Mouse (Mus musculus) midbrain, embryonic 16.5 days (tissue): ENCODE measurements around the gene Ppfibp1. TPM values are rescaled to one million over a fixed set of nuclear protein-coding genes. Genes with fewer than 3 reads are reported as not detected.

Experiments used
- ATAC-seq: fragments of 200-750 bp; cut with Nextera tagmentation; 2 replicates; pipeline ENCODE4 v1.8.0; 2017; ENCODE audit warnings: moderate TSS enrichment
- H3K27ac ChIP-seq: fragments of 300-500 bp; sonication (generic); 2 replicates; pipeline ENCODE4 v1.5.1; 2014; ENCODE audit warnings: mild to moderate bottlenecking, low read length, mixed read lengths
- H3K27me3 ChIP-seq: fragments of 300-500 bp; sonication (generic); 2 replicates; pipeline ENCODE4 v1.6.1; 2014; ENCODE audit warnings: low read depth, low read length, mixed read lengths; ENCODE audit not compliant: control insufficient read depth, insufficient read depth
- H3K36me3 ChIP-seq: fragments of 300-500 bp; sonication (generic); 2 replicates; pipeline ENCODE4 v1.6.1; 2014; ENCODE audit warnings: mild to moderate bottlenecking, low read length, moderate library complexity, mixed read lengths; ENCODE audit not compliant: control insufficient read depth, insufficient read depth
- H3K4me1 ChIP-seq: fragments of 300-500 bp; sonication (generic); 2 replicates; pipeline ENCODE4 v1.6.1; 2014; ENCODE audit warnings: mild to moderate bottlenecking, low read length, mixed read lengths; ENCODE audit not compliant: control insufficient read depth, insufficient read depth
- H3K4me2 ChIP-seq: fragments of 300-500 bp; sonication (generic); 2 replicates; pipeline ENCODE4 v1.6.1; 2014; ENCODE audit warnings: mild to moderate bottlenecking, low read length, mixed read lengths
- H3K4me3 ChIP-seq: fragments of 300-500 bp; sonication (generic); 2 replicates; pipeline ENCODE4 v1.5.1; 2014; ENCODE audit warnings: low read depth, mild to moderate bottlenecking, low read length, moderate library complexity, mixed read lengths
- H3K9ac ChIP-seq: fragments of 300-500 bp; sonication (generic); 2 replicates; pipeline ENCODE4 v1.6.1; 2014; ENCODE audit warnings: low read depth, low read length, mixed read lengths
- H3K9me3 ChIP-seq: fragments of 300-500 bp; sonication (generic); replicated peaks from 2 replicates; pipeline ENCODE4 v1.6.1; 2014; ENCODE audit warnings: mild to moderate bottlenecking, low read length, mixed read lengths; ENCODE audit not compliant: control insufficient read depth, poor library complexity, severe bottlenecking
- WGBS: fragments of 180-500 bp; shearing (Covaris S2); extraction: QIAGEN DNeasy Blood & Tissue Kit; methylation state at CpG from one replicate; pipeline ENCODE4 v1.1.7; 2014; 5-methylcytosine and 5-hydroxymethylcytosine counted together
- polyA plus RNA-seq: library from polyadenylated mRNA; unstranded; fragments of >200 nt; fragmentation: Nextera tagmentation; extraction: Ambion mirVana; gene quantifications from 2 replicates; pipeline ENCODE4 v1.2.1, GENCODE M21; 2015

Gene Ppfibp1
- polyA plus RNA-seq, 1 experiment from 2014 or later, result 19.6 TPM

- H3K4me2 ChIP-seq, result no peak overlapping the region
- ATAC-seq, result no peak
- H3K27ac ChIP-seq, result no peak overlapping the region
- no peaks in the 10 kb centered on the region for H3K36me3 ChIP-seq
- no peaks in the 10 kb centered on the region; the same call in 1 of the 2 replicates for H3K4me1 ChIP-seq
- H3K9me3 ChIP-seq, result no peaks in the 10 kb centered on the region
- no peak overlapping the region for H3K4me3 ChIP-seq
- 65% methylated on average over 5 of the region's 5 CpGs for whole genome bisulfite sequencing
- no peak overlapping the region for H3K9ac ChIP-seq
- no peaks in the 10 kb centered on the region for H3K27me3 ChIP-seq
Measured at GRCm38 (mm10) chr6:146978691-146979114, 90.4 kb downstream of the Ppfibp1 start.

- Histone ChIP-seq H3K4me2 (no peak overlapping the region), H3K27ac (no peak overlapping the region), H3K4me1 (no peaks in the 10 kb centered on the region; the same call in 1 of the 2 replicates), H3K9ac (no peak overlapping the region), H3K4me3 (no peak overlapping the region), H3K27me3 (no peaks in the 10 kb centered on the region), H3K9me3 (no peaks in the 10 kb centered on the region), H3K36me3 (no peaks in the 10 kb centered on the region)
- ATAC-seq, result no peak
- WGBS, result 82% methylated on average over 1 of the region's 1 CpGs
Measured at GRCm38 (mm10) chr6:146979115-146979744, 90.9 kb downstream of the Ppfibp1 start.

DNA sequence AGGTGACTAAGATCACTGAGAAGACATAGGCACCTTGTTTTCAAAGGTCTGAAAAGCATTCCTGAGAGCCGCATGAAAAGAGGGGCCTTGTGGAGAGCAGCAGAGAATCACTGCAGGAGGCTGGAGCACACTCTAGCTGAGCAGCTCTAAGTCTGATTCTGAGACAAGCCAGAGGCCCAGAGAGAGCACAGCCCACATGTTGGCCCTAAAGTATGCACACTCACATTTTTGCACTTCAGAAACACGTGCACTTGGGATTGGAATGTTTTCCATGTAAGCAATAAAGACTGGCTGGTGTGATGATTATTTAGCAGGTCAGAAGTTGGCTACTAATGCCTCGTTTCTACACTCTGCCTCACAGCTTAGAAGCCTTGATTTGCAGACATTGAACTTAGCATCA is 91.7 kb downstream of the Ppfibp1 start:
- Histone ChIP-seq H3K4me3 (no peak overlapping the region), H3K27me3 (no peaks in the 10 kb centered on the region), H3K36me3 (no peaks in the 10 kb centered on the region), H3K4me1 (no peaks in the 10 kb centered on the region; the same call in 1 of the 2 replicates), H3K9ac (no peak overlapping the region), H3K9me3 (no peaks in the 10 kb centered on the region), H3K27ac (no peak overlapping the region), H3K4me2 (no peak overlapping the region)
- WGBS, result 45% methylated on average over 3 of the region's 3 CpGs
- ATAC-seq, result no peak

DNA sequence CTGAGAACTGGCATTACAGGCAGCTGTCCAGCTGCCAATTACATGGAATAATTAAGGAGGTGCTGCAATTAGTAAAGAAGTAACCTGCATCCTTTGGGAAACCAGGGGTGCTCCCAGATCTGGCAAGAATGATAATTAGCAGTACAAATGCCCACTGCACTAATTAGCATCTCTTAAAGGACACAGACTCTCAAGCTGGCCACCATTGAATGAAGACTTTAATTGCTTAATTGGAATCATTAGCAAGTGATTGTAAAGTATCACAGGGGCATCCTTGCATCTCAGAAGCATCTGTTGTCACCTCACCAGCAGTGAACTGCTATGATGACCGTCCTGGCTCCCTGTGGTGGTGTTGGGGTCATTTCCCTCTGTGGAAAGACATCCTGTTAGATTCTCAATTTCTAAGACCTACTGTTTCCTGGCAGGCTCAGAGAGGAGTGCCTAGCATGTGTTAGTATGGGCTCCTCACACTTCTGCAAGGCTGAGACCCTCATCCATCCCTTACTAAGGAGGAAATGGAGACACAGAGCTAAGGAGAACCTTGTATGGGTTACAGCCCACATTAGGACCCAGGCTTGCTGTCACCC is 93.1 kb downstream of the Ppfibp1 start:
- Histone ChIP-seq H3K4me2 (no peak overlapping the region), H3K4me3 (no peak overlapping the region), H3K9me3 (no peaks in the 10 kb centered on the region), H3K9ac (no peak overlapping the region), H3K27ac (no peak overlapping the region), H3K27me3 (no peaks in the 10 kb centered on the region), H3K4me1 (no peaks in the 10 kb centered on the region; the same call in 1 of the 2 replicates), H3K36me3 (no peaks in the 10 kb centered on the region)
- 40% methylated on average over 1 of the region's 1 CpGs for WGBS
- ATAC-seq, result no peak

- Histone ChIP-seq H3K4me1 (no peaks in the 10 kb centered on the region; the same call in 1 of the 2 replicates), H3K36me3 (no peaks in the 10 kb centered on the region), H3K27ac (no peak overlapping the region), H3K4me2 (no peak overlapping the region), H3K9ac (no peak overlapping the region), H3K4me3 (no peak overlapping the region), H3K27me3 (no peaks in the 10 kb centered on the region), H3K9me3 (no peaks in the 10 kb centered on the region)
- WGBS, result 84% methylated on average over 3 of the region's 3 CpGs
- ATAC-seq, result no peak
Measured at GRCm38 (mm10) chr6:146984569-146984968, 96.3 kb downstream of the Ppfibp1 start.

DNA sequence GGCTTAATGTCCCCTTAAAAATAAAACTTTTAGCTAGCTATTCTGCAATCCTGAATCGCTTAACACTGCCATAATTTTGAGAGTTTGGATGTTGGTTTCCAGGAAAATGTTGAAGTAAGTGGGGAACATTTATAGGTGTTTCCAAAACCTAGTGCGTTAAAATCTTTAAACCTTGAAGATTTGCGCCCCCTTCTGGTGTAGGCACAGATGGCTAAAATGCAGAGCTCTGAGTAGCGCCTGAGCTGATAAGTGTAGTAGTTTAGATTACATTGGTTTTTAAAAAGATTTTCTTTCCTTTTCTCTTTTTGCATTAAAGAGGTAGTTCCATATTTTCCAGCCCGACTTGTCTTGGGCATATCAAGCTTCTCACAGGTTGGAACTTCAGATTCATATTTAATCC is 105.9 kb downstream of the Ppfibp1 start:
- no peak overlapping the region for H3K27ac ChIP-seq
- H3K27me3 ChIP-seq, result no peaks in the 10 kb centered on the region
- H3K4me2 ChIP-seq, result no peak overlapping the region
- WGBS, result 51% methylated on average over 5 of the region's 5 CpGs
- H3K4me1 ChIP-seq, result no peaks in the 10 kb centered on the region
- H3K4me3 ChIP-seq, result no peak overlapping the region
- H3K36me3 ChIP-seq, result no peaks in the 10 kb centered on the region
- H3K9me3 ChIP-seq, result no peaks in the 10 kb centered on the region
- no peak overlapping the region for H3K9ac ChIP-seq
- ATAC-seq, result no peak

DNA sequence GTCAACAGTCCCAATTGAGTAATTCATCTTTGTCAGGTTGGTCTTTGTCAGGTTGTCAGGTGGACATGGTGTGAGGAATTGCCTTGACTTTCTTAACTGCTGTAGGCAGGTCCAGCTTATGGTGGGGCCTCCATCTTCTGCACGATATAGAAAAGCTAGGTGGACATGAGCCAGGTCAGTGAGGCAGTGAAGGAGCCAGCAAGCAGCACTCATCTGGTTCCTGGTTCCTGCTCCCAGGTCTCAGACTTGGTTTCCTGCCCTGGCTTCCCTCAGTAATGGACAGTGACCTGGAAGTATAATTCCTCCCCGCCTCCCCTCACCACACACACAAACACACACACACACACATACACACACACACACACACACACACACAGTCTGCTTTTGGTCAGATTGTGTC is 107.1 kb downstream of the Ppfibp1 start:
- Histone ChIP-seq H3K4me1 (no peaks in the 10 kb centered on the region), H3K27ac (no peak overlapping the region), H3K4me2 (no peak overlapping the region), H3K27me3 (no peaks in the 10 kb centered on the region), H3K4me3 (no peak overlapping the region), H3K9ac (no peak overlapping the region), H3K9me3 (no peaks in the 10 kb centered on the region), H3K36me3 (no peaks in the 10 kb centered on the region)
- no peak for ATAC-seq
- WGBS, result 72% methylated on average over 2 of the region's 2 CpGs

DNA sequence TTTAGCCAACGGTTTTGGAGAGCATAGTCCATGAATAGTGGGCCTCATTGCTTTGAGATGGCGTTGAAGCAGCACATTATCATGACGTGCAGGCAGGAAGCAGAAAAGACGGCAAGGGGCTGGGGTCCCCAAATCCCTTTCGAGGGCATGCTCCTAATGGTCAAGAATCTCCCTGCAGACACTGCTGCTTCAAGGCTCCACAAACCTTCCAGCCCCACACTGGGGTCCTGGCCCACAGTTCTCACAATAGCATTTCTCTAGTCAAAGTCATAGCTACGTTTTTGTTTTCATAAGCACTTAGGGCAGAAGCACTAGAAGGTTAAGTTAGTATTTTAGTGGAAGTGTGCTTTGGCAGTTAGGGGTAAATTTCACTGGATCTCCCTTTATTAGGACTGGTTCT is 107.6 kb downstream of the Ppfibp1 start:
- WGBS, result 82% methylated on average over 6 of the region's 6 CpGs
- H3K36me3 ChIP-seq, result no peaks in the 10 kb centered on the region
- H3K4me2 ChIP-seq, result no peak overlapping the region
- H3K27me3 ChIP-seq, result no peaks in the 10 kb centered on the region
- H3K9me3 ChIP-seq, result no peaks in the 10 kb centered on the region
- no peak overlapping the region for H3K4me3 ChIP-seq
- ATAC-seq, result no peak
- H3K4me1 ChIP-seq, result no peaks in the 10 kb centered on the region
- no peak overlapping the region for H3K9ac ChIP-seq
- H3K27ac ChIP-seq, result no peak overlapping the region

GRCm38 (mm10) chr6:146997006-146997405 is 108.7 kb downstream of the Ppfibp1 start:
- no peak for ATAC-seq
- H3K4me1 ChIP-seq, result no peaks in the 10 kb centered on the region
- H3K27ac ChIP-seq, result no peak overlapping the region
- H3K9ac ChIP-seq, result no peak overlapping the region
- no peaks in the 10 kb centered on the region for H3K36me3 ChIP-seq
- no peaks in the 10 kb centered on the region for H3K27me3 ChIP-seq
- 92% methylated on average over 6 of the region's 6 CpGs for WGBS
- no peak overlapping the region for H3K4me3 ChIP-seq
- H3K9me3 ChIP-seq, result no peaks in the 10 kb centered on the region
- H3K4me2 ChIP-seq, result no peak overlapping the region
